Mouse (Mus musculus) ES-E14 (cell line): ENCODE results near the gene Spred2. TPM values are rescaled to one million over a fixed set of nuclear protein-coding genes. Genes with fewer than 3 reads are reported as not detected.

Source experiments
- DNase-seq: peaks from one replicate; pipeline ENCODE4 v3.0.0-alpha.2; 2013; ENCODE audit warnings: low read depth, low spot score
- H3K27ac ChIP-seq: 2 replicates; pipeline ENCODE4 v1.5.1; 2012; ENCODE audit warnings: low read depth, mild to moderate bottlenecking, low read length, moderate library complexity, mixed read lengths; ENCODE audit not compliant: poor library complexity, insufficient read depth, severe bottlenecking
- H3K36me3 ChIP-seq: 2 replicates; pipeline ENCODE4 v1.6.1; 2012; ENCODE audit warnings: mild to moderate bottlenecking, low read length, moderate library complexity, mixed read lengths; ENCODE audit not compliant: control insufficient read depth, poor library complexity, insufficient read depth, severe bottlenecking
- H3K4me1 ChIP-seq, 2 experiments: fragments of 150-350 bp in 1 of 2; sonication (generic) in 1 of 2; 2 replicates each; pipeline ENCODE4 v1.6.1; 2012; ENCODE audit warnings: low read length in 2 of 2, mild to moderate bottlenecking in 1 of 2, mixed read lengths in 1 of 2; ENCODE audit not compliant: control insufficient read depth in 2 of 2, insufficient read depth in 2 of 2, poor library complexity in 1 of 2
- H3K4me3 ChIP-seq, 2 experiments: fragments of 150-350 bp in 1 of 2; sonication (generic) in 1 of 2; 2 replicates each; pipeline ENCODE4 v1.5.1; 2012; ENCODE audit warnings: low read length in 2 of 2, low read depth in 1 of 2, mild to moderate bottlenecking in 1 of 2, mixed read lengths in 1 of 2; ENCODE audit not compliant: insufficient read depth in 1 of 2, poor library complexity in 1 of 2, severe bottlenecking in 1 of 2
- H3K9ac ChIP-seq: 2 replicates; pipeline ENCODE4 v1.6.1; 2012; ENCODE audit warnings: low read depth, mild to moderate bottlenecking, low read length, mixed read lengths; ENCODE audit not compliant: poor library complexity, insufficient read depth, severe bottlenecking
- H3K9me3 ChIP-seq: fragments of 150-350 bp; sonication (generic); 2 replicates; pipeline ENCODE4 v1.6.1; 2012; ENCODE audit warnings: low read depth, mild to moderate bottlenecking, low read length; ENCODE audit not compliant: control insufficient read depth, insufficient read depth
- CHD2 ChIP-seq: IDR thresholded peaks from 2 replicates; pipeline ENCODE4 v1.6.1; 2014; ENCODE audit warnings: mild to moderate bottlenecking, low read depth, low read length, inconsistent platforms
- HCFC1 ChIP-seq: IDR thresholded peaks from 2 replicates; pipeline ENCODE4 v1.6.1; 2012; ENCODE audit warnings: low read length, inconsistent platforms, borderline replicate concordance; ENCODE audit not compliant: insufficient read depth
- MAFK ChIP-seq: IDR thresholded peaks from 2 replicates; pipeline ENCODE4 v1.6.1; 2014; ENCODE audit warnings: mild to moderate bottlenecking, low read depth, low read length, inconsistent platforms; ENCODE audit not compliant: insufficient read depth
- ZC3H11A ChIP-seq: IDR thresholded peaks from 2 replicates; pipeline ENCODE4 v1.6.1; 2012; ENCODE audit warnings: low read depth, mild to moderate bottlenecking, inconsistent platforms, low read length, borderline replicate concordance
- ZNF384 ChIP-seq: IDR thresholded peaks from 2 replicates; pipeline ENCODE4 v1.6.1; 2012; ENCODE audit warnings: low read depth, low read length, inconsistent platforms
- in situ Hi-C, 2 experiments: fragments of 600-800 bp; cut with MboI; formaldehyde crosslinking; loops; one replicate each; pipeline ENCODE4 v1.15.1; 2025; ENCODE audit warnings: low sequenced_read_pairs in 2 of 2, inconsistent platforms in 1 of 2; ENCODE audit not compliant: unreplicated experiment in 2 of 2
- total RNA-seq: library from RNA; depleted of rRNA; stranded (reverse); fragments of 300-350 nt; gene quantifications from 2 replicates; pipeline ENCODE4 v1.2.3, GENCODE M21; 2012

The Spred2 gene
- total RNA-seq, 1 experiment = 19.4 TPM

- Histone ChIP-seq H3K9ac (no peak overlapping the region), H3K36me3 (peaks cover 24% of the 10 kb centered on the region; the same call in 1 of the 2 replicates), H3K9me3 (no peaks in the 10 kb centered on the region), H3K4me1 (peaks cover 17 to 30% of the 10 kb centered on the region in 2 experiments), H3K4me3 (no peak overlapping the region), H3K27ac (no peak overlapping the region)
- in situ Hi-C loops = no loop called here
- DNase-seq = no peak
- TF ChIP-seq ZC3H11A (no peak), HCFC1 (no peak), MAFK (no peak), CHD2 (no peak), ZNF384 (no peak)
Observed at GRCm38 (mm10) chr11:19963717-19964141, 39.6 kb downstream of the Spred2 start.

DNA sequence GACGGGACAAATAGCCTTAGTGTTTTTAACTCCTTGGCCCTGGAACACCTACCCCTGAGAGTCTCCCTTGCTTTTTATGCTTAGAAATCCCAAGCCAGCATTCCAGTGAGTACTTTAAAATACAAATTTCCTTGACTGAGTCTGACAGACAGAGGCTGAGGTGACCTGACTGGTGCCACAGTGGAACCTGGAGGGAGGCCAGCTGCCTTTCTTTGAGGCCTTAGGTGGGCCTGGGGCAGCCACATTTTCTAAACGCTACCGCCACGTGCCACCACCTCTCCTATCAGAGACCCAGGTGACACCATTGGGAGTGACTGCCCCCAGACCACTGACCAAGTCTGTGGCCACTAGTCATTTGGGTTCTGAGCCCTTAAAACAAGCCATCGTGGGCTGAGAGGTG lies 40.2 kb downstream of the Spred2 start:
- no peak for TF ChIP-seq ZC3H11A
- no peak for TF ChIP-seq ZNF384
- no peak for TF ChIP-seq MAFK
- no peak for TF ChIP-seq HCFC1
- TF ChIP-seq CHD2 = no peak
- in situ Hi-C loops = no loop called here
- Histone ChIP-seq H3K36me3 (peaks cover 24% of the 10 kb centered on the region; the same call in 1 of the 2 replicates), H3K27ac (no peak overlapping the region), H3K4me1 (peaks cover 15 to 32% of the 10 kb centered on the region in 2 experiments; a peak in 3 of 4 replicates), H3K4me3 (no peak overlapping the region), H3K9me3 (no peaks in the 10 kb centered on the region), H3K9ac (no peak overlapping the region)
- DNase-seq = no peak

GRCm38 (mm10) chr11:19965037-19965611 lies 40.9 kb downstream of the Spred2 start:
- no peak overlapping the region for H3K9ac ChIP-seq
- in situ Hi-C loops = no loop called here

DNA sequence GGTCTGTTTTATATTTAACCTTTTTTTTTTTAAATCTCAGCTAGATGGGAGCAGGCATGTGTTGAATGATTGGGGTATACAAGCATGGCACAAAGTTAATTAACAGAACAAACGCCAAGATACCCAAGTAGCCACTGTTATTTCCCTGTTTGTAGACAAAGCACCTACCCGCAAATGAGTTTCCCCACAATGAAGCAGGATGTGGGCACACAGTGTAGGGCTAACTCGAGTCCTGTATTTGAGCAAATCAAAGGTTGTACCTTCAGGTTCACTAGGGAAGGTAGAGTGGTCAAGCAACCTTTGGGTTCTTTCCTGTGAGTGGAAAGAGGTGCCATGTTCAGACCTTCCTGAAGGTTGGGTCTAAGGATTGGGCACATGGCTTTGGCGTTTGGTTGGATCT lies 41.5 kb downstream of the Spred2 start:
- H3K4me1 ChIP-seq = peaks cover 15 to 31% of the 10 kb centered on the region in 2 experiments; a peak in 3 of 4 replicates
- no peaks in the 10 kb centered on the region for H3K9me3 ChIP-seq
- DNase-seq = no peak
- no peak overlapping the region for H3K9ac ChIP-seq
- no peak overlapping the region for H3K4me3 ChIP-seq
- H3K36me3 ChIP-seq = peaks cover 29% of the 10 kb centered on the region; the same call in 1 of the 2 replicates
- in situ Hi-C loops = no loop called here
- H3K27ac ChIP-seq = no peak overlapping the region
- TF ChIP-seq ZC3H11A (no peak), CHD2 (no peak), ZNF384 (no peak), MAFK (no peak), HCFC1 (no peak)

More at GRCm38 (mm10) chr11:19965037-19965611, 40.9 kb downstream of the Spred2 start:
- Histone ChIP-seq H3K4me1 (peaks cover 15 to 30% of the 10 kb centered on the region in 2 experiments; a peak in 3 of 4 replicates), H3K36me3 (peaks cover 26% of the 10 kb centered on the region; the same call in 1 of the 2 replicates), H3K9me3 (no peaks in the 10 kb centered on the region), H3K27ac (no peak overlapping the region), H3K4me3 (0 out of 4 replicates have a peak overlapping the region, but pooled peaks of 1 of the 2 experiments have one; percentile 5)
- DNase-seq = no peak
- no peak for TF ChIP-seq ZNF384
- TF ChIP-seq MAFK = no peak
- no peak for TF ChIP-seq CHD2
- TF ChIP-seq ZC3H11A = no peak
- no peak for TF ChIP-seq HCFC1

GRCm38 (mm10) chr11:19966294-19966693 lies 42.1 kb downstream of the Spred2 start:
- Histone ChIP-seq H3K4me3 (no peak overlapping the region), H3K9ac (no peak overlapping the region), H3K27ac (no peak overlapping the region), H3K9me3 (no peaks in the 10 kb centered on the region), H3K36me3 (peaks cover 29% of the 10 kb centered on the region; the same call in 1 of the 2 replicates), H3K4me1 (peaks cover 15 to 31% of the 10 kb centered on the region in 2 experiments; a peak in 3 of 4 replicates)
- DNase-seq = no peak
- no peak for TF ChIP-seq ZC3H11A
- TF ChIP-seq CHD2 = no peak
- no peak for TF ChIP-seq HCFC1
- no peak for TF ChIP-seq MAFK
- TF ChIP-seq ZNF384 = no peak
- in situ Hi-C loops = no loop called here
